Mouse (Mus musculus): ENCODE measurements around the gene Tbc1d21. TPM values are rescaled to one million over a fixed set of nuclear protein-coding genes. Genes with fewer than 3 reads are reported as not detected.

Gene Tbc1d21
- total RNA-seq, 2 experiments from 2014 or later = not detected

Other genes starting within 250 kb of the Tbc1d21 start
- gene Islr, start 166.1 kb downstream of the Tbc1d21 start, total RNA-seq (2015) = 0.07 TPM in 1 of 2 replicates, not detected in the other
- 0.81 TPM in 1 of 2 replicates, not detected in the other for gene Islr, start 166.1 kb downstream of the Tbc1d21 start, total RNA-seq (2017)
- gene Islr2, start 166.1 kb downstream of the Tbc1d21 start, total RNA-seq (2015) = not detected in 2 replicates
- not detected in 2 replicates for gene Islr2, start 166.1 kb downstream of the Tbc1d21 start, total RNA-seq (2017)
- 32.6 and 41.2 TPM in 2 replicates for gene Pml, start 120.7 kb downstream of the Tbc1d21 start, total RNA-seq (2015)
- 13.2 and 14.5 TPM in 2 replicates for gene Pml, start 120.7 kb downstream of the Tbc1d21 start, total RNA-seq (2017)
- 1.9 and 6.7 TPM in 2 replicates for gene Stoml1, start 117.3 kb downstream of the Tbc1d21 start, total RNA-seq (2015)
- 7.3 and 7.9 TPM in 2 replicates for gene Stoml1, start 117.3 kb downstream of the Tbc1d21 start, total RNA-seq (2017)
- gene Loxl1, start 57.3 kb downstream of the Tbc1d21 start, total RNA-seq (2015) = not detected in 2 replicates
- gene Loxl1, start 57.3 kb downstream of the Tbc1d21 start, total RNA-seq (2017) = not detected in 2 replicates
- gene Insyn1, start 118.1 kb upstream of the Tbc1d21 start, total RNA-seq (2015) = not detected in 2 replicates
- gene Insyn1, start 118.1 kb upstream of the Tbc1d21 start, total RNA-seq (2017) = not detected in 2 replicates
- 0.10 and 0.52 TPM in 2 replicates for gene Cd276, start 185.0 kb upstream of the Tbc1d21 start, total RNA-seq (2015)
- gene Cd276, start 185.0 kb upstream of the Tbc1d21 start, total RNA-seq (2017) = 0.20 TPM in 1 of 2 replicates, not detected in the other
- 198 and 226 TPM in 2 replicates for gene Nptn, start 211.8 kb upstream of the Tbc1d21 start, total RNA-seq (2015)
- gene Nptn, start 211.8 kb upstream of the Tbc1d21 start, total RNA-seq (2017) = 90.3 and 106 TPM in 2 replicates